Mouse (Mus musculus) lung, adult 2 months (tissue): ENCODE results near the gene Golga1.

ENCODE experiments used
- CTCF ChIP-seq: fragments of 200-500 bp; IDR thresholded peaks from 2 replicates; pipeline ENCODE4 v1.5.1; 2011; ENCODE audit warnings: mild to moderate bottlenecking, low read length, control low read depth; ENCODE audit not compliant: insufficient read depth
- POLR2A ChIP-seq: fragments of 200-500 bp; IDR thresholded peaks from 2 replicates; pipeline ENCODE4 v1.6.1; 2011; ENCODE audit warnings: low read depth, mild to moderate bottlenecking, control low read depth, low read length, borderline replicate concordance; ENCODE audit errors: extremely low read depth

GRCm38 (mm10) chr2:38997386-38998374, 67.7 kb downstream of the Golga1 start, which contains the start of gene Wdr38:
- TF ChIP-seq POLR2A, result 0 out of 2 replicates have a peak, but pooled peaks have one; percentile 21
- TF ChIP-seq CTCF, result peak; percentile 75
